Mouse (Mus musculus): Measurements from ENCODE around the gene 1700017B05Rik.
"Not testable (repeated sequence)": the region's sequence is repeated elsewhere in the genome, so short reads cannot be mapped to it uniquely, and the experiment has no call there.

The 1700017B05Rik gene

GRCm38 (mm10) chr9:57261913-57262794, at the start of gene 1700017B05Rik:
1700017B05Rik (minus strand) TSS chr9:57262612.
- peak; percentile 82 for DNase-seq

GRCm38 (mm10) chr9:57310895-57311294, 48.5 kb upstream of the 1700017B05Rik start:
- no peak for DNase-seq

GRCm38 (mm10) chr9:57309353-57309752, 46.9 kb upstream of the 1700017B05Rik start:
- DNase-seq = no peak

GRCm38 (mm10) chr9:57307456-57307855, 45.0 kb upstream of the 1700017B05Rik start:
- DNase-seq = no peak

GRCm38 (mm10) chr9:57304716-57305115, 42.3 kb upstream of the 1700017B05Rik start:
- not testable (repeated sequence) for DNase-seq

- no peak for DNase-seq
Observed at GRCm38 (mm10) chr9:57304251-57304650, 41.8 kb upstream of the 1700017B05Rik start.

- DNase-seq = no peak
Observed at GRCm38 (mm10) chr9:57303356-57303755, 40.9 kb upstream of the 1700017B05Rik start.

GRCm38 (mm10) chr9:57300825-57301224, 38.4 kb upstream of the 1700017B05Rik start:
- DNase-seq = peak; percentile 24

GRCm38 (mm10) chr9:57299790-57300477, 37.5 kb upstream of the 1700017B05Rik start:
- no peak for DNase-seq

- DNase-seq = no peak
Observed at GRCm38 (mm10) chr9:57297938-57298337, 35.5 kb upstream of the 1700017B05Rik start.

GRCm38 (mm10) chr9:57296277-57296676, 33.9 kb upstream of the 1700017B05Rik start:
- DNase-seq = peak; percentile 59

- DNase-seq = no peak
Observed at GRCm38 (mm10) chr9:57295666-57296065, 33.3 kb upstream of the 1700017B05Rik start.

GRCm38 (mm10) chr9:57294905-57295304, 32.5 kb upstream of the 1700017B05Rik start:
- DNase-seq = no peak

GRCm38 (mm10) chr9:57287183-57287582, 24.8 kb upstream of the 1700017B05Rik start:
- DNase-seq = no peak

- no peak for DNase-seq
Observed at GRCm38 (mm10) chr9:57283311-57283710, 20.9 kb upstream of the 1700017B05Rik start.

GRCm38 (mm10) chr9:57282686-57283085, 20.3 kb upstream of the 1700017B05Rik start:
- no peak for DNase-seq

- DNase-seq = peak; percentile 73
Observed at GRCm38 (mm10) chr9:57281549-57281948, 19.1 kb upstream of the 1700017B05Rik start.

GRCm38 (mm10) chr9:57279441-57279840, 17.0 kb upstream of the 1700017B05Rik start:
- DNase-seq = no peak

- peak; percentile 62 for DNase-seq
Observed at GRCm38 (mm10) chr9:57278268-57278667, 15.9 kb upstream of the 1700017B05Rik start.

- no peak for DNase-seq
Observed at GRCm38 (mm10) chr9:57276311-57276710, 13.9 kb upstream of the 1700017B05Rik start.

GRCm38 (mm10) chr9:57273805-57274494, 11.5 kb upstream of the 1700017B05Rik start:
- peak; percentile 48 for DNase-seq

GRCm38 (mm10) chr9:57272902-57273804, 10.7 kb upstream of the 1700017B05Rik start:
- DNase-seq = no peak

All from lung, postnatal 10 days (tissue).